Mouse (Mus musculus): ENCODE results near the gene Tmem8b. TPM values are rescaled to one million over a fixed set of nuclear protein-coding genes. Genes with fewer than 3 reads are reported as not detected.
A peak's percentile ranks its signal among the peaks of the same experiment; 100 is the strongest.

Gene Tmem8b
- polyA plus RNA-seq, 1 experiment from 2014 or later, result 0.29 TPM

GRCm38 (mm10) chr4:43636751-43637150 lies 32.0 kb upstream of the Tmem8b start:
- Histone ChIP-seq H3K9ac (replicated peaks) (no peak overlapping the region), H3K9me3 (ENCODE audit: low read length) (no peaks in the 10 kb centered on the region), H3K36me3 (replicated peaks; ENCODE audit: insufficient read depth, low read length) (no peaks in the 10 kb centered on the region), H3K4me1 (ENCODE audit: insufficient read depth) (no peaks in the 10 kb centered on the region), H3K4me3 (ENCODE audit: low read depth, low read length) (no peak overlapping the region), H3K27ac (ENCODE audit: low read depth) (no peak overlapping the region), H3K27me3 (ENCODE audit: insufficient read depth, low read length) (peaks cover 12% of the 10 kb centered on the region), H3K4me2 (ENCODE audit: low read depth, low read length) (no peak overlapping the region)
- ATAC-seq, result no peak
- 72% methylated on average over 6 of the region's 6 CpGs for WGBS (ENCODE audit: insufficient replicate concordance)
- TF ChIP-seq CTCF (IDR thresholded peaks at IDR 0.05; ENCODE audit: low read depth) (no peak), EP300 (IDR thresholded peaks at IDR 0.05; ENCODE audit: low read depth) (no peak)
- peak; percentile 3 for DNase-seq

- Histone ChIP-seq H3K36me3 (replicated peaks; ENCODE audit: insufficient read depth, low read length) (no peaks in the 10 kb centered on the region), H3K9ac (replicated peaks) (no peak overlapping the region), H3K9me3 (ENCODE audit: low read length) (no peaks in the 10 kb centered on the region), H3K27me3 (ENCODE audit: insufficient read depth, low read length) (no peaks in the 10 kb centered on the region), H3K4me1 (ENCODE audit: insufficient read depth) (no peaks in the 10 kb centered on the region), H3K4me3 (ENCODE audit: low read depth, low read length) (no peak overlapping the region), H3K27ac (ENCODE audit: low read depth) (no peak overlapping the region), H3K4me2 (ENCODE audit: low read depth, low read length) (no peak overlapping the region)
- TF ChIP-seq EP300 (IDR thresholded peaks at IDR 0.05; ENCODE audit: low read depth), result no peak
- TF ChIP-seq CTCF (IDR thresholded peaks at IDR 0.05; ENCODE audit: low read depth), result no peak
- DNase-seq (peak; percentile 11), ATAC-seq (no peak)
- 53% methylated on average over 9 of the region's 9 CpGs for WGBS (ENCODE audit: insufficient replicate concordance)
These were observed 28.7 kb upstream of the Tmem8b start for GRCm38 (mm10) chr4:43640076-43640475.

GRCm38 (mm10) chr4:43640491-43640890 lies 28.3 kb upstream of the Tmem8b start:
- Histone ChIP-seq H3K9ac (replicated peaks) (no peak overlapping the region), H3K36me3 (replicated peaks; ENCODE audit: insufficient read depth, low read length) (no peaks in the 10 kb centered on the region), H3K9me3 (ENCODE audit: low read length) (no peaks in the 10 kb centered on the region), H3K4me1 (ENCODE audit: insufficient read depth) (no peaks in the 10 kb centered on the region), H3K27me3 (ENCODE audit: insufficient read depth, low read length) (no peaks in the 10 kb centered on the region), H3K4me3 (ENCODE audit: low read depth, low read length) (no peak overlapping the region), H3K4me2 (ENCODE audit: low read depth, low read length) (no peak overlapping the region), H3K27ac (ENCODE audit: low read depth) (no peak overlapping the region)
- TF ChIP-seq CTCF (IDR thresholded peaks at IDR 0.05; ENCODE audit: low read depth) (no peak), EP300 (IDR thresholded peaks at IDR 0.05; ENCODE audit: low read depth) (no peak)
- 63% methylated on average over 6 of the region's 6 CpGs for WGBS (ENCODE audit: insufficient replicate concordance)
- ATAC-seq, result no peak
- peak; percentile 9 for DNase-seq

- H3K9me3 ChIP-seq (ENCODE audit: low read length), result peaks cover 3% of the 10 kb centered on the region; the same call in 1 of the 2 replicates
- H3K27me3 ChIP-seq (ENCODE audit: insufficient read depth, low read length), result no peaks in the 10 kb centered on the region
- TF ChIP-seq EP300 (IDR thresholded peaks at IDR 0.05; ENCODE audit: low read depth) (no peak), CTCF (IDR thresholded peaks at IDR 0.05; ENCODE audit: low read depth) (peak; percentile 44)
- ATAC-seq (no peak), DNase-seq (no peak)
- no peak overlapping the region for H3K4me3 ChIP-seq (ENCODE audit: low read depth, low read length)
- peaks cover 4% of the 10 kb centered on the region; the same call in 1 of the 2 replicates for H3K4me1 ChIP-seq (ENCODE audit: insufficient read depth)
- H3K36me3 ChIP-seq (replicated peaks; ENCODE audit: insufficient read depth, low read length), result no peaks in the 10 kb centered on the region
- WGBS (ENCODE audit: insufficient replicate concordance), result 86% methylated on average over 3 of the region's 3 CpGs
- no peak overlapping the region for H3K4me2 ChIP-seq (ENCODE audit: low read depth, low read length)
- H3K27ac ChIP-seq (ENCODE audit: low read depth), result no peak overlapping the region
- H3K9ac ChIP-seq (replicated peaks), result no peak overlapping the region
These were observed 19.0 kb upstream of the Tmem8b start for GRCm38 (mm10) chr4:43649783-43650182.

- Histone ChIP-seq H3K9ac (replicated peaks) (no peak overlapping the region; the same call in 1 of the 2 replicates), H3K4me2 (ENCODE audit: low read depth, low read length) (no peak overlapping the region), H3K4me3 (ENCODE audit: low read depth, low read length) (no peak overlapping the region), H3K4me1 (ENCODE audit: insufficient read depth) (peaks cover 14% of the 10 kb centered on the region), H3K9me3 (ENCODE audit: low read length) (peaks cover 3% of the 10 kb centered on the region; the same call in 1 of the 2 replicates), H3K27me3 (ENCODE audit: insufficient read depth, low read length) (no peaks in the 10 kb centered on the region), H3K27ac (ENCODE audit: low read depth) (no peak overlapping the region), H3K36me3 (replicated peaks; ENCODE audit: insufficient read depth, low read length) (no peaks in the 10 kb centered on the region)
- no peak for DNase-seq
- TF ChIP-seq EP300 (IDR thresholded peaks at IDR 0.05; ENCODE audit: low read depth) (no peak), CTCF (IDR thresholded peaks at IDR 0.05; ENCODE audit: low read depth) (no peak)
- ATAC-seq, result no peak
- WGBS (ENCODE audit: insufficient replicate concordance), result 82% methylated on average over 4 of the region's 4 CpGs
These were observed 16.0 kb upstream of the Tmem8b start for GRCm38 (mm10) chr4:43652726-43653125.

GRCm38 (mm10) chr4:43653161-43654015 lies 15.4 kb upstream of the Tmem8b start, which contains the start of gene Spag8:
TSS of gene Spag8 (minus strand) at chr4:43653594.
- WGBS (ENCODE audit: insufficient replicate concordance), result 23% methylated on average over 24 of the region's 24 CpGs
- Histone ChIP-seq H3K4me3 (ENCODE audit: low read depth, low read length) (0 out of 2 replicates have a peak within 1 kb of the TSS, but pooled peaks have one; percentile 6), H3K4me1 (ENCODE audit: insufficient read depth) (peaks cover 14% of the 10 kb centered on the region), H3K27me3 (ENCODE audit: insufficient read depth, low read length) (no peaks in the 10 kb centered on the region), H3K9ac (replicated peaks) (peak within 1 kb of the TSS; percentile 26; the same call in 1 of the 2 replicates), H3K27ac (ENCODE audit: low read depth) (no peak within 1 kb of the TSS), H3K9me3 (ENCODE audit: low read length) (peaks cover 3% of the 10 kb centered on the region; the same call in 1 of the 2 replicates), H3K4me2 (ENCODE audit: low read depth, low read length) (peak within 1 kb of the TSS; percentile 61), H3K36me3 (replicated peaks; ENCODE audit: insufficient read depth, low read length) (no peaks in the 10 kb centered on the region)
- DNase-seq (peak; percentile 53), ATAC-seq (no peak)
- TF ChIP-seq CTCF (IDR thresholded peaks at IDR 0.05; ENCODE audit: low read depth) (no peak), EP300 (IDR thresholded peaks at IDR 0.05; ENCODE audit: low read depth) (no peak)
